Mouse (Mus musculus): ENCODE data around the gene Stk33. TPM values are rescaled to one million over a fixed set of nuclear protein-coding genes. Genes with fewer than 3 reads are reported as not detected.

Stk33 gene
- total RNA-seq (2012; rRNA removed) (not detected in 2 replicates), polyA plus RNA-seq (2012; ENCODE audit: insufficient read depth in 1 of 2, insufficient read length in 2 of 2, low read depth in 1 of 2, low replicate concordance in 2 of 2, missing spikeins in 1 of 2) (not detected)

- Histone ChIP-seq H3K4me1 (ENCODE audit: control insufficient read depth in 1 of 2, insufficient read depth in 2 of 2, low read length in 2 of 2) (peaks cover 0 to 8% of the 10 kb centered on the region in 2 experiments; a peak in 2 of 4 replicates), H3K36me3 (ENCODE audit: control insufficient read depth in 1 of 2, insufficient read depth in 2 of 2, low read length in 2 of 2) (peaks cover 0 to 2% of the 10 kb centered on the region in 2 experiments; a peak in 1 of 4 replicates), H3K27ac (ENCODE audit: control insufficient read depth, low read depth, low read length) (no peak within 1 kb of the TSS), H3K9me3 (replicated peaks; ENCODE audit: insufficient read depth, low read length) (no peaks in the 10 kb centered on the region), H3K4me3 (ENCODE audit: control insufficient read depth in 1 of 2, insufficient read depth in 1 of 2, low read depth in 2 of 2, low read length in 2 of 2) (no peak within 1 kb of the TSS), H3K9ac (ENCODE audit: control insufficient read depth, low read depth, low read length, poor library complexity, severe bottlenecking) (no peak within 1 kb of the TSS), H3K27me3 (ENCODE audit: control insufficient read depth in 1 of 2, insufficient read depth in 2 of 2, low read length in 2 of 2) (no peaks in the 10 kb centered on the region; a peak in 2 of 4 replicates), H3K79me2 (ENCODE audit: control insufficient read depth, insufficient read depth, low read length, poor library complexity) (no peaks in the 10 kb centered on the region)
- no peak for DNase-seq (ENCODE audit: low read depth, low spot score)
- TF ChIP-seq TCF12 (IDR thresholded peaks at IDR 0.05; ENCODE audit: low read depth, low read length) (no peak), TAL1 (IDR thresholded peaks at IDR 0.05; ENCODE audit: low read length) (no peak), MXI1 (IDR thresholded peaks at IDR 0.05; ENCODE audit: low read depth, low read length) (no peak), MEF2A (IDR thresholded peaks at IDR 0.05; ENCODE audit: extremely low read depth, insufficient replicate concordance, low read depth, low read length, poor library complexity, severe bottlenecking) (no peak), EP300 (IDR thresholded peaks at IDR 0.05; ENCODE audit: low read depth in 1 of 2, low read length in 2 of 2) (no peak), UBTF (IDR thresholded peaks at IDR 0.05; ENCODE audit: borderline replicate concordance, insufficient read depth, low read depth, low read length) (no peak), RCOR1 (IDR thresholded peaks at IDR 0.05; ENCODE audit: low read depth, low read length) (no peak), HCFC1 (IDR thresholded peaks at IDR 0.05; ENCODE audit: low read depth, low read length) (no peak), ELF1 (IDR thresholded peaks at IDR 0.05; ENCODE audit: low read depth, low read length) (no peak), GABPA (IDR thresholded peaks at IDR 0.05; ENCODE audit: low read depth, low read length) (no peak), NRF1 (IDR thresholded peaks at IDR 0.05; ENCODE audit: insufficient read depth, low read depth, low read length, poor library complexity, severe bottlenecking) (no peak), GATA1 (IDR thresholded peaks at IDR 0.05; ENCODE audit: low read depth, low read length) (no peak), USF2 (IDR thresholded peaks at IDR 0.05; ENCODE audit: borderline replicate concordance in 1 of 2, insufficient read depth in 1 of 2, low read depth in 1 of 2, low read length in 2 of 2) (no peak), MAZ (IDR thresholded peaks at IDR 0.05; ENCODE audit: low read depth, low read length) (no peak), BHLHE40 (IDR thresholded peaks at IDR 0.05; ENCODE audit: borderline replicate concordance, low read depth, low read length) (no peak)
These were observed at the start of gene Stk33 for GRCm38 (mm10) chr7:109438781-109439591. Stk33 (minus strand) TSS chr7:109439081.

- DNase-seq (ENCODE audit: low read depth, low spot score): no peak
- no peaks in the 10 kb centered on the region for H3K79me2 ChIP-seq (ENCODE audit: control insufficient read depth, insufficient read depth, low read length, poor library complexity)
- no peak overlapping the region for H3K9ac ChIP-seq (ENCODE audit: control insufficient read depth, low read depth, low read length, poor library complexity, severe bottlenecking)
- no peak overlapping the region for H3K27ac ChIP-seq (ENCODE audit: control insufficient read depth, low read depth, low read length)
- no peaks in the 10 kb centered on the region for H3K36me3 ChIP-seq (ENCODE audit: control insufficient read depth in 1 of 2, insufficient read depth in 2 of 2, low read length in 2 of 2)
- H3K4me1 ChIP-seq (ENCODE audit: control insufficient read depth in 1 of 2, insufficient read depth in 2 of 2, low read length in 2 of 2): peaks cover 0 to 2% of the 10 kb centered on the region in 2 experiments; a peak in 1 of 4 replicates
- H3K9me3 ChIP-seq (replicated peaks; ENCODE audit: insufficient read depth, low read length): no peaks in the 10 kb centered on the region
- H3K27me3 ChIP-seq (ENCODE audit: control insufficient read depth in 1 of 2, insufficient read depth in 2 of 2, low read length in 2 of 2): no peaks in the 10 kb centered on the region; a peak in 1 of 4 replicates
- no peak overlapping the region for H3K4me3 ChIP-seq (ENCODE audit: control insufficient read depth in 1 of 2, insufficient read depth in 1 of 2, low read depth in 2 of 2, low read length in 2 of 2)
- TF ChIP-seq POLR2AphosphoS5 (IDR thresholded peaks at IDR 0.05; ENCODE audit: borderline replicate concordance, low read depth, low read length): no peak
- TF ChIP-seq ZNF384 (IDR thresholded peaks at IDR 0.05; ENCODE audit: low read depth, low read length): no peak
- TF ChIP-seq MAFK (IDR thresholded peaks at IDR 0.05; ENCODE audit: borderline replicate concordance, low read depth, low read length): no peak
- TF ChIP-seq BHLHE40 (IDR thresholded peaks at IDR 0.05; ENCODE audit: borderline replicate concordance, low read depth, low read length): no peak
- TF ChIP-seq MAZ (IDR thresholded peaks at IDR 0.05; ENCODE audit: low read depth, low read length): no peak
- TF ChIP-seq ZMIZ1 (IDR thresholded peaks at IDR 0.05; ENCODE audit: low read depth, low read length): no peak
- no peak for TF ChIP-seq TAL1 (IDR thresholded peaks at IDR 0.05; ENCODE audit: low read length)
- TF ChIP-seq USF2 (IDR thresholded peaks at IDR 0.05; ENCODE audit: borderline replicate concordance in 1 of 2, insufficient read depth in 1 of 2, low read depth in 1 of 2, low read length in 2 of 2): no peak
- TF ChIP-seq CHD2 (IDR thresholded peaks at IDR 0.05; ENCODE audit: low read length): no peak
- no peak for TF ChIP-seq TBP (IDR thresholded peaks at IDR 0.05; ENCODE audit: low read depth, low read length)
- TF ChIP-seq USF1 (IDR thresholded peaks at IDR 0.05; ENCODE audit: low read depth, low read length): no peak
- no peak for TF ChIP-seq ETS1 (IDR thresholded peaks at IDR 0.05; ENCODE audit: low read depth, low read length)
- TF ChIP-seq MYB (IDR thresholded peaks at IDR 0.05; ENCODE audit: low read depth, low read length): no peak
- no peak for TF ChIP-seq TCF12 (IDR thresholded peaks at IDR 0.05; ENCODE audit: low read depth, low read length)
- no peak for TF ChIP-seq CHD1 (IDR thresholded peaks at IDR 0.05; ENCODE audit: low read depth, low read length)
- no peak for TF ChIP-seq ZKSCAN1 (IDR thresholded peaks at IDR 0.05; ENCODE audit: low read depth, low read length)
- no peak for TF ChIP-seq GABPA (IDR thresholded peaks at IDR 0.05; ENCODE audit: low read depth, low read length)
- no peak for TF ChIP-seq SMC3 (IDR thresholded peaks at IDR 0.05; ENCODE audit: low read depth, low read length)
These were observed 45.3 kb upstream of the Stk33 start for GRCm38 (mm10) chr7:109484221-109484620.

Data from MEL (cell line).